Mouse (Mus musculus) heart, adult 2 months (tissue): ENCODE results near the gene Ube2v1. TPM values are rescaled to one million over a fixed set of nuclear protein-coding genes. Genes with fewer than 3 reads are reported as not detected.

Experiments used
- DNase-seq, 2 experiments: peaks; one replicate each; pipeline ENCODE4 v3.0.0; 2021
- H3K27ac ChIP-seq: fragments of 200-600 bp; 2 replicates; pipeline ENCODE4 v1.8.1; 2022
- H3K27me3 ChIP-seq: fragments of 200-500 bp; 2 replicates; pipeline ENCODE4 v1.6.1; 2012; ENCODE audit warnings: mild to moderate bottlenecking, low read length, inconsistent platforms, mixed read lengths; ENCODE audit not compliant: control insufficient read depth, insufficient read depth
- H3K36me3 ChIP-seq: fragments of 200-500 bp; 2 replicates; pipeline ENCODE4 v1.6.1; 2012; ENCODE audit warnings: low read length, inconsistent platforms; ENCODE audit not compliant: control insufficient read depth, insufficient read depth
- H3K4me1 ChIP-seq: fragments of 200-500 bp; 2 replicates; pipeline ENCODE4 v1.6.1; 2011; ENCODE audit warnings: low read length; ENCODE audit not compliant: control insufficient read depth, insufficient read depth
- H3K4me3 ChIP-seq: fragments of 200-600 bp; 2 replicates; pipeline ENCODE4 v1.8.1; 2022
- H3K79me2 ChIP-seq: fragments of 200-500 bp; replicated peaks from 2 replicates; pipeline ENCODE4 v1.6.1; 2012; ENCODE audit warnings: mild to moderate bottlenecking, inconsistent platforms, low read length, moderate library complexity, mixed read lengths; ENCODE audit not compliant: control insufficient read depth, insufficient read depth
- H3K9ac ChIP-seq: fragments of 200-500 bp; 2 replicates; pipeline ENCODE4 v1.6.1; 2012; ENCODE audit warnings: low read depth, mild to moderate bottlenecking, control low read depth, inconsistent platforms, low read length, mixed read lengths
- CTCF ChIP-seq: fragments of 200-600 bp; IDR thresholded peaks from 2 replicates; pipeline ENCODE4 v1.8.1; 2022; ENCODE audit warnings: antibody characterized with exemption, mild to moderate bottlenecking, moderate library complexity
- EP300 ChIP-seq: fragments of 200-500 bp; IDR thresholded peaks from 2 replicates; pipeline ENCODE4 v1.6.1; 2011; ENCODE audit warnings: low read depth, low read length, control low read depth; ENCODE audit not compliant: insufficient read depth
- POLR2A ChIP-seq: fragments of 200-500 bp; IDR thresholded peaks from 2 replicates; pipeline ENCODE4 v1.6.1; 2011; ENCODE audit warnings: mild to moderate bottlenecking, low read depth, low read length, control low read depth; ENCODE audit not compliant: insufficient read depth
- WGBS: fragments of 180-500 bp; shearing (Covaris S2); methylation state at CpG from one replicate; pipeline ENCODE4 v1.1.7; 2018; 5-methylcytosine and 5-hydroxymethylcytosine counted together
- intact Hi-C: fragments of 180-260 bp; cut with DNase I; formaldehyde crosslinking; loops from one replicate; pipeline ENCODE4 v1.15.1; 2025
- polyA plus RNA-seq: library from polyadenylated mRNA; depleted of rRNA; stranded (reverse); fragments of >200 nt; gene quantifications from 2 replicates; pipeline ENCODE4 v1.2.3, GENCODE M21; 2012
- total RNA-seq, 2 experiments: library from RNA; stranded (reverse); gene quantifications; 2 replicates each; pipeline ENCODE4 v1.2.3; 2021

Gene Ube2v1
- total and polyA plus RNA-seq, 3 experiments = 101 to 121 (median 118) TPM

DNA sequence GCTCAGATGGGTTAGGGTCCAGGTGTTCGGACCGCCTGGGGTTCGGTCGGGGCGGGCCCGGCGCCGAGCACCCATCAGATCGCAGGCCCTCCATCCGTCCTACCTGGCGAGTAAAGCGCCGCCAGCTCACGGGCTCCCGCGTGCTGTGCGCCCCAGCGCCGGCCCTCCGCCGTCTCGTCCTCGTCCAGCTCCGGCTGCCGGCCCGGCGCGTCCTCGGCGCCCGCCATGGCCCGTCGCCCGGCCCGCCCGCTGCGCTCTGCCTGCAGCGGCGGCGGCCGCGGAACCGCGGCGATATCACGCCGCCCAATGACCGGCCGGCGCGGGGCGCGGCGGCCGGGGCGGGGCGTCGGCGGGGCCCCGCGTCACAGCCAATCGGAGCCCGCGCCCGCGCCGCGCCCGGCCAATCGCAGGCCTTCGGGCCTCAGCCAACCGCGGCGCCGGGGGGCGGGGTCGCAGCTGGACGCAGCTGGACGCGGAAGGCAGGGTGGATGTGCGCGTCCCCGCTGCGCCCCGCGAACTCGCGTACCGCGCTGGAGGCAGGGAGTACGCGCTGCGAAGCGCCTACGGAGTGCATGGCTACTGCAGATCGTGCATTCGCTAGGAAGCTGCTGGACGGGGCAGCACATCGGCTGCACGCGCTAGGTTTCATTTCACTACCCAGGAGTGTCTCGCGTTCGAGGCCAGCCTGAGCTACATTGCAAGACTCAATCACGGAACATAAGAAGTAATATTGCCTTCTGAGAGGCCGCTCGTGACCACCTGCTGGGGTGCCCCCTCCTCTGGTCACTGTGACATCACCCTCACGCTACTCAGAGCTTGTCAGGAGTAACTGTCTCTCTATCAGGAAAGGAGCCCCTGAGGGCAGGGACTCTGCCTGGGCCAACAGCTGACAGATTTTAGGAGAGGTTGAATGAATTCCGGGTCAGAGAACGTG lies 29.6 kb upstream of the Ube2v1 start, which contains the start of gene Gm20431:
TSS of gene Gm20431 (minus strand) at position 227 of the 934 bp plus-strand sequence.
- peak; percentile 92 for TF ChIP-seq POLR2A
- TF ChIP-seq EP300 = no peak
- TF ChIP-seq CTCF = no peak
- Histone ChIP-seq H3K4me1 (peaks cover 11% of the 10 kb centered on the region), H3K36me3 (no peaks in the 10 kb centered on the region), H3K9ac (peak within 1 kb of the TSS; percentile 90), H3K27me3 (no peaks in the 10 kb centered on the region), H3K27ac (peak within 1 kb of the TSS; percentile 84), H3K79me2 (peaks cover 2% of the 10 kb centered on the region), H3K4me3 (peak within 1 kb of the TSS; percentile 91)
- DNase-seq = peak; percentile 97 to 98
- intact Hi-C loops = loop anchor here (2.0 kb wide), 1 partner anchor 21 kb away; no protein-coding TSS in a partner anchor
- WGBS = 2% methylated on average over 110 of the region's 110 CpGs

DNA sequence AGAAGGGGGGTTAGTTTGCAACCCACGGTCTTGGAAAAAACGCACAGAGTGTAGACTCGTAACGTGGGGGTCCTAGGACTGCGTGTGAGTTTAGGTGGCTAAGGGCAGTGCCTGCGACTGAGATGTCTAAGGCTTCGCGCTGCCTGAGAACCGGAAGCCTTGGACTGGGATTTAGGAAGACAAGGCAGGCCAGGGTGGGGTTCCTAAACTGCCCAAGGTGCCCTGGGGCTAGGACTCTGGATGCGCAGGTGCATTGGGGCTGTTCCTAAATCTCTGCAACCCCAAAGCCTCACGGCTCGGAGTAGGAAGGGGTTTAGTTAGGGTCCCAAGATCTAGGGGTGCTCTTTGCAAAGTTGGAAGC lies 28.7 kb upstream of the Ube2v1 start:
- intact Hi-C loops = loop anchor here (2.0 kb wide), 1 partner anchor 20 kb away; no protein-coding TSS in a partner anchor
- no peak for DNase-seq
- peak overlapping the region; percentile 90 for H3K9ac ChIP-seq
- H3K27ac ChIP-seq = peak overlapping the region; percentile 84
- H3K27me3 ChIP-seq = no peaks in the 10 kb centered on the region
- H3K36me3 ChIP-seq = no peaks in the 10 kb centered on the region
- peaks cover 2% of the 10 kb centered on the region for H3K79me2 ChIP-seq
- peaks cover 11% of the 10 kb centered on the region for H3K4me1 ChIP-seq
- no peak for TF ChIP-seq POLR2A
- TF ChIP-seq EP300 = no peak
- TF ChIP-seq CTCF = no peak
- peak overlapping the region; percentile 91 for H3K4me3 ChIP-seq
- WGBS = 2% methylated on average over 12 of the region's 12 CpGs

DNA sequence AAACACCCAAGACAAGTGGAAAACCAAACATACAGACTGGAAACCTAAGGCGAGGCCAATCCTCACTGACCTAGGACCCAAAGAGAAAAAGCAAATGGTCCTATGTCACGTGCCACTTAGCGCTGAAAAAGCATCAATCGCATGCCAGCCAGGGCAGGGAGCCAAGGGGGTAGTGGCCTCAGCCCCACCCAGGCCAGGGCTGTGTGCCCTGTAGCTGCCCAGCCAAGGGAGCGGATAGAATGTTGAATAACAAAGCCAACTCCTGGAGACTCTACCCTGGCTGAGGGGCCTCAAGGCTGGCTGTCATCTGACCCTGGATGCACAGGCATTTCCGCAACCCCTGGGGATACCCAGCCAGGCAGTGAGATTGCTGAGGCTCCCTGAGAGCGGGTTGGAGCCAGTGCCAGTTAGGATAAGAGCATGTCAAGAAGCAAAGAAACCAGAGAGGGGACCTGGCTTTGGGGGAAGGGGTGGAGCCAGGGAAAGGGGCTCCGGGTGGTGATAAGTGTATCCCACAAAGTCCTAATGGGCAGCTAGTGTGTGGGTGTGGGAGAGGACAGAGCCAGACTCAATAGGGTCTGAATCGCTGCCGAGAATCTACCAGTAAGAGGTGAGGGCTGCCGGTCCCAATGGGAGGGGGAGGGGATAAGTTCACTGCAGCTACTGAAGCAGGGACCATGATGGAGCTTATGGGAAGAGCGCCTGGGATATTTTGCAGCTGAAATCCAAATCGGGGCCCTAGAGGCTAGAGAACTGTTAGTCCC lies 28.1 kb upstream of the Ube2v1 start:
- peaks cover 2% of the 10 kb centered on the region for H3K79me2 ChIP-seq
- TF ChIP-seq CTCF = no peak
- TF ChIP-seq POLR2A = no peak
- TF ChIP-seq EP300 = no peak
- intact Hi-C loops = loop anchor here (2.0 kb wide), 1 partner anchor 19 kb away; no protein-coding TSS in a partner anchor
- WGBS = 20% methylated on average over 13 of the region's 13 CpGs
- no peaks in the 10 kb centered on the region for H3K36me3 ChIP-seq
- peak overlapping the region; percentile 84 for H3K27ac ChIP-seq
- peaks cover 11% of the 10 kb centered on the region for H3K4me1 ChIP-seq
- peak overlapping the region; percentile 91 for H3K4me3 ChIP-seq
- H3K27me3 ChIP-seq = no peaks in the 10 kb centered on the region
- peak overlapping the region; percentile 90 for H3K9ac ChIP-seq
- DNase-seq = peak; percentile 70 to 80

DNA sequence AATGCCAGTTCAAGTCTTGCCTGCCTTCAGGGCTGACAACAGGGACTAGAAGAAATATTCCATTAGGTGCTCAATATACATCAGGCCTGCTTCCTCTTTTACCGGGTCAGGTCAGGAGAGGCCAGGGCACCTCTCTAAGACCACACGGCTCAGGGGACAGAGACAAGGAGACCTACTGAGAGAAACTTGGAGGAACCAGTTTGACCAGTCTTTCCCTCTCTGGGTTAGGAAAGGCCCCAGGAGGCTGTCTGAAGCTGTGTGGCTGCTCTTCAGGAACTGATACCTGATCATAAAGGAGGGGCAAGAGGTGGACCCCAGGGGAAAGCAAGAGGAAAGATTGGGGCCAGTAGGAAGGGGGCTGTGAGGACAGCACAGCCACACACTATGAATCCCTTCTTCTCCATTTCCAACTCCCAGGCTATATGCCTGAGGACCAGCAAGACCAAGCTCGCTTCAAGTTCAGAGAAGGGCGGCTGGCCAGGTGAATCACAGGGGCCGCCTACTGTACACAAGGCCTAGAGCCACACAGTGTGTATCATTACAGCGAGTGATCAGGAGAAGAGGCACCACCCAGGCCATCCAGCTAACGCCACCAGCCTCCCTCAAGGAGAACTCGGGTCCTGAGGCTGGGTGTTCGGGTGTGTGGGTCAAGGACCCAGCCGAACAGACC lies 27.4 kb upstream of the Ube2v1 start:
- DNase-seq = no peak
- WGBS = 72% methylated on average over 10 of the region's 10 CpGs
- H3K27ac ChIP-seq = peak overlapping the region; percentile 84; the same call in 1 of the 2 replicates
- no peak overlapping the region for H3K4me3 ChIP-seq
- H3K27me3 ChIP-seq = no peaks in the 10 kb centered on the region
- peaks cover 2% of the 10 kb centered on the region for H3K79me2 ChIP-seq
- intact Hi-C loops = no loop called here
- no peak overlapping the region for H3K9ac ChIP-seq
- TF ChIP-seq POLR2A (no peak), CTCF (no peak), EP300 (no peak)
- no peaks in the 10 kb centered on the region for H3K36me3 ChIP-seq
- H3K4me1 ChIP-seq = peaks cover 11% of the 10 kb centered on the region

DNA sequence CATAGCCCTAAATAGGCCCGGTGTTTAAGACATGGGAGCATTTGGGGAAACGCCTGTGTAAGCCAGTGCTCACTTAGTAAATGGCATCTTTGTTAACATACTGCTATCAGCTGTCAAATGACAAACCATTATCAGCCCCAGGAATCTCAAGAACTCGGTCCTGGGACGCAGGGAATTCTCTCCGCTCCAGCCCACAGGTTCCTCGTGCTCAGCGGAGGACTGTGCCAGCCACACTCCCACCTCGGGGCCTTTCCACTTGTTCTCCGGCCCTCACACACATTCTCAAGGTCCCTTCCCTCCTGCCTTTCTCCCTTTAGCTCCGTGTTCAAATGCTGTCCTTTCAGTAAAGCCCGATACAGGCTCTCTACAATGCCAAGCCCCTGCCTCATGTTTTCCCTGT lies 26.8 kb upstream of the Ube2v1 start:
- TF ChIP-seq EP300 = no peak
- TF ChIP-seq CTCF = no peak
- TF ChIP-seq POLR2A = no peak
- H3K27ac ChIP-seq = no peak overlapping the region; the same call in 1 of the 2 replicates
- 60% methylated on average over 11 of the region's 11 CpGs for WGBS
- H3K79me2 ChIP-seq = peaks cover 4% of the 10 kb centered on the region
- H3K36me3 ChIP-seq = no peaks in the 10 kb centered on the region
- H3K9ac ChIP-seq = no peak overlapping the region
- H3K4me1 ChIP-seq = peaks cover 11% of the 10 kb centered on the region
- DNase-seq = no peak
- intact Hi-C loops = no loop called here
- no peak overlapping the region for H3K4me3 ChIP-seq
- no peaks in the 10 kb centered on the region for H3K27me3 ChIP-seq
